Mouse (Mus musculus): ENCODE results near the gene Imp3. TPM values are rescaled to one million over a fixed set of nuclear protein-coding genes. Genes with fewer than 3 reads are reported as not detected.

The Imp3 gene
- polyA plus RNA-seq (2015; fragmentation: Nextera tagmentation; extraction: Ambion mirVana): 64.6 and 68.7 TPM in 2 replicates

- H3K4me1 ChIP-seq (ENCODE audit: control insufficient read depth, insufficient read depth, low read length): peaks cover 9% of the 10 kb centered on the region
- under 1% methylated on average over 73 of the region's 73 CpGs for WGBS
- H3K9me3 ChIP-seq (replicated peaks; ENCODE audit: control insufficient read depth, low read length): no peaks in the 10 kb centered on the region
- H3K4me3 ChIP-seq (ENCODE audit: low read length): peak within 1 kb of the TSS; percentile 91
- peak; percentile 92 for ATAC-seq (replicated peaks; ENCODE audit: extremely low read depth, insufficient read depth, low FRiP score)
- H3K4me2 ChIP-seq (ENCODE audit: low read depth, low read length): peak within 1 kb of the TSS; percentile 90
- no peaks in the 10 kb centered on the region for H3K36me3 ChIP-seq (ENCODE audit: control insufficient read depth, insufficient read depth)
- H3K27me3 ChIP-seq (ENCODE audit: control insufficient read depth, insufficient read depth, low read length): no peaks in the 10 kb centered on the region
- peak within 1 kb of the TSS; percentile 93 for H3K27ac ChIP-seq (ENCODE audit: low read length)
- peak within 1 kb of the TSS; percentile 91 for H3K9ac ChIP-seq (ENCODE audit: low read length)
Measured at GRCm38 (mm10) chr9:56937223-56938160, at the start of gene Imp3. TSS of gene Imp3 (plus strand) at chr9:56937475.

- no peak for ATAC-seq (replicated peaks; ENCODE audit: extremely low read depth, insufficient read depth, low FRiP score)
- no peak overlapping the region for H3K9ac ChIP-seq (ENCODE audit: low read length)
Measured at GRCm38 (mm10) chr9:56887581-56887980, 49.7 kb upstream of the Imp3 start.

GRCm38 (mm10) chr9:56889817-56890216 is 47.5 kb upstream of the Imp3 start:
- ATAC-seq (replicated peaks; ENCODE audit: extremely low read depth, insufficient read depth, low FRiP score): peak; percentile 59
- peaks cover 36% of the 10 kb centered on the region for H3K36me3 ChIP-seq (ENCODE audit: control insufficient read depth, insufficient read depth)
- no peaks in the 10 kb centered on the region for H3K9me3 ChIP-seq (replicated peaks; ENCODE audit: control insufficient read depth, low read length)
- no peak overlapping the region for H3K4me2 ChIP-seq (ENCODE audit: low read depth, low read length)
- no peak overlapping the region for H3K27ac ChIP-seq (ENCODE audit: low read length)
- H3K9ac ChIP-seq (ENCODE audit: low read length): no peak overlapping the region
- peaks cover 16% of the 10 kb centered on the region for H3K4me1 ChIP-seq (ENCODE audit: control insufficient read depth, insufficient read depth, low read length)
- no peaks in the 10 kb centered on the region for H3K27me3 ChIP-seq (ENCODE audit: control insufficient read depth, insufficient read depth, low read length)
- WGBS: 19% methylated on average over 14 of the region's 14 CpGs
- H3K4me3 ChIP-seq (ENCODE audit: low read length): no peak overlapping the region

More at GRCm38 (mm10) chr9:56887581-56887980, 49.7 kb upstream of the Imp3 start:
- H3K27ac ChIP-seq (ENCODE audit: low read length): no peak overlapping the region
- H3K4me3 ChIP-seq (ENCODE audit: low read length): no peak overlapping the region
- H3K36me3 ChIP-seq (ENCODE audit: control insufficient read depth, insufficient read depth): peaks cover 31% of the 10 kb centered on the region
- H3K4me2 ChIP-seq (ENCODE audit: low read depth, low read length): no peak overlapping the region
- no peaks in the 10 kb centered on the region for H3K9me3 ChIP-seq (replicated peaks; ENCODE audit: control insufficient read depth, low read length)
- WGBS: 87% methylated on average over 16 of the region's 16 CpGs
- no peaks in the 10 kb centered on the region for H3K27me3 ChIP-seq (ENCODE audit: control insufficient read depth, insufficient read depth, low read length)
- H3K4me1 ChIP-seq (ENCODE audit: control insufficient read depth, insufficient read depth, low read length): peaks cover 13% of the 10 kb centered on the region

- H3K4me2 ChIP-seq (ENCODE audit: low read depth, low read length): no peak overlapping the region
- H3K27ac ChIP-seq (ENCODE audit: low read length): peak overlapping the region; percentile 33
- peaks cover 32% of the 10 kb centered on the region for H3K36me3 ChIP-seq (ENCODE audit: control insufficient read depth, insufficient read depth)
- no peaks in the 10 kb centered on the region for H3K27me3 ChIP-seq (ENCODE audit: control insufficient read depth, insufficient read depth, low read length)
- H3K9me3 ChIP-seq (replicated peaks; ENCODE audit: control insufficient read depth, low read length): no peaks in the 10 kb centered on the region
- ATAC-seq (replicated peaks; ENCODE audit: extremely low read depth, insufficient read depth, low FRiP score): no peak
- H3K4me3 ChIP-seq (ENCODE audit: low read length): no peak overlapping the region
- 67% methylated on average over 11 of the region's 11 CpGs for WGBS
- peaks cover 16% of the 10 kb centered on the region for H3K4me1 ChIP-seq (ENCODE audit: control insufficient read depth, insufficient read depth, low read length)
- no peak overlapping the region for H3K9ac ChIP-seq (ENCODE audit: low read length)
Measured at GRCm38 (mm10) chr9:56890522-56891250, 46.6 kb upstream of the Imp3 start.

GRCm38 (mm10) chr9:56891517-56892011 is 45.7 kb upstream of the Imp3 start:
- peak overlapping the region; percentile 2; the same call in 1 of the 2 replicates for H3K9ac ChIP-seq (ENCODE audit: low read length)
- no peaks in the 10 kb centered on the region for H3K9me3 ChIP-seq (replicated peaks; ENCODE audit: control insufficient read depth, low read length)
- 36% methylated on average over 12 of the region's 12 CpGs for WGBS
- H3K4me2 ChIP-seq (ENCODE audit: low read depth, low read length): no peak overlapping the region
- 0 out of 2 replicates have a peak overlapping the region, but pooled peaks have one; percentile 33 for H3K27ac ChIP-seq (ENCODE audit: low read length)
- peaks cover 27% of the 10 kb centered on the region for H3K36me3 ChIP-seq (ENCODE audit: control insufficient read depth, insufficient read depth)
- ATAC-seq (replicated peaks; ENCODE audit: extremely low read depth, insufficient read depth, low FRiP score): peak; percentile 41
- H3K4me1 ChIP-seq (ENCODE audit: control insufficient read depth, insufficient read depth, low read length): peaks cover 16% of the 10 kb centered on the region
- no peaks in the 10 kb centered on the region for H3K27me3 ChIP-seq (ENCODE audit: control insufficient read depth, insufficient read depth, low read length)
- no peak overlapping the region for H3K4me3 ChIP-seq (ENCODE audit: low read length)

GRCm38 (mm10) chr9:56892111-56892510 is 45.2 kb upstream of the Imp3 start:
- 92% methylated on average over 10 of the region's 10 CpGs for WGBS
- H3K9ac ChIP-seq (ENCODE audit: low read length): peak overlapping the region; percentile 2; the same call in 1 of the 2 replicates
- H3K36me3 ChIP-seq (ENCODE audit: control insufficient read depth, insufficient read depth): peaks cover 26% of the 10 kb centered on the region

GRCm38 (mm10) chr9:56893313-56893712 is 44.0 kb upstream of the Imp3 start:
- H3K27me3 ChIP-seq (ENCODE audit: control insufficient read depth, insufficient read depth, low read length): no peaks in the 10 kb centered on the region
- no peak overlapping the region for H3K27ac ChIP-seq (ENCODE audit: low read length)
- H3K9ac ChIP-seq (ENCODE audit: low read length): peak overlapping the region; percentile 18; the same call in 1 of the 2 replicates

More at GRCm38 (mm10) chr9:56892111-56892510, 45.2 kb upstream of the Imp3 start:
- ATAC-seq (replicated peaks; ENCODE audit: extremely low read depth, insufficient read depth, low FRiP score): no peak
- no peak overlapping the region for H3K27ac ChIP-seq (ENCODE audit: low read length)
- H3K4me2 ChIP-seq (ENCODE audit: low read depth, low read length): no peak overlapping the region
- H3K9me3 ChIP-seq (replicated peaks; ENCODE audit: control insufficient read depth, low read length): no peaks in the 10 kb centered on the region
- no peak overlapping the region for H3K4me3 ChIP-seq (ENCODE audit: low read length)
- H3K27me3 ChIP-seq (ENCODE audit: control insufficient read depth, insufficient read depth, low read length): no peaks in the 10 kb centered on the region
- H3K4me1 ChIP-seq (ENCODE audit: control insufficient read depth, insufficient read depth, low read length): peaks cover 16% of the 10 kb centered on the region

GRCm38 (mm10) chr9:56894006-56894405 is 43.3 kb upstream of the Imp3 start:
- ATAC-seq (replicated peaks; ENCODE audit: extremely low read depth, insufficient read depth, low FRiP score): no peak; the same call in 1 of the 2 replicates
- peaks cover 16% of the 10 kb centered on the region for H3K4me1 ChIP-seq (ENCODE audit: control insufficient read depth, insufficient read depth, low read length)
- no peak overlapping the region; the same call in 1 of the 2 replicates for H3K9ac ChIP-seq (ENCODE audit: low read length)
- H3K4me3 ChIP-seq (ENCODE audit: low read length): no peak overlapping the region
- H3K4me2 ChIP-seq (ENCODE audit: low read depth, low read length): no peak overlapping the region
- no peaks in the 10 kb centered on the region for H3K27me3 ChIP-seq (ENCODE audit: control insufficient read depth, insufficient read depth, low read length)
- peaks cover 17% of the 10 kb centered on the region for H3K36me3 ChIP-seq (ENCODE audit: control insufficient read depth, insufficient read depth)
- no peaks in the 10 kb centered on the region for H3K9me3 ChIP-seq (replicated peaks; ENCODE audit: control insufficient read depth, low read length)
- 14% methylated on average over 3 of the region's 3 CpGs for WGBS
- no peak overlapping the region for H3K27ac ChIP-seq (ENCODE audit: low read length)

More at GRCm38 (mm10) chr9:56893313-56893712, 44.0 kb upstream of the Imp3 start:
- no peak overlapping the region for H3K4me3 ChIP-seq (ENCODE audit: low read length)
- peaks cover 16% of the 10 kb centered on the region for H3K4me1 ChIP-seq (ENCODE audit: control insufficient read depth, insufficient read depth, low read length)
- H3K9me3 ChIP-seq (replicated peaks; ENCODE audit: control insufficient read depth, low read length): no peaks in the 10 kb centered on the region
- no peak overlapping the region for H3K4me2 ChIP-seq (ENCODE audit: low read depth, low read length)
- no peak for ATAC-seq (replicated peaks; ENCODE audit: extremely low read depth, insufficient read depth, low FRiP score)
- peaks cover 24% of the 10 kb centered on the region for H3K36me3 ChIP-seq (ENCODE audit: control insufficient read depth, insufficient read depth)
- 69% methylated on average over 8 of the region's 8 CpGs for WGBS

Measured in heart, embryonic 16.5 days (tissue).